Mouse (Mus musculus) adrenal gland, postnatal 36 days (tissue): ENCODE data around the gene Olfr30. TPM values are rescaled to one million over a fixed set of nuclear protein-coding genes. Genes with fewer than 3 reads are reported as not detected.
"Not testable (repeated sequence)": the region's sequence is repeated elsewhere in the genome, so short reads cannot be mapped to it uniquely, and the experiment has no call there.

Source experiments
- DNase-seq, 2 experiments: peaks; one replicate each; pipeline ENCODE4 v3.0.0; 2021; ENCODE audit warnings: mixed read lengths in 1 of 2
- long read RNA-seq, 2 experiments: library from polyadenylated mRNA; stranded (forward); transcript quantifications; one replicate each; pipeline ENCODE4 v2.0.0; 2021; ENCODE audit warnings: borderline sequencing depth in 2 of 2
- total RNA-seq, 2 experiments: library from RNA; stranded (reverse); gene quantifications; 2 replicates each; pipeline ENCODE4 v1.2.3; 2021

Gene Olfr30
- total RNA-seq, result not detected
- long read RNA-seq, experiment 1, result 0 reads
- long read RNA-seq, experiment 2, result 0 reads

DNA sequence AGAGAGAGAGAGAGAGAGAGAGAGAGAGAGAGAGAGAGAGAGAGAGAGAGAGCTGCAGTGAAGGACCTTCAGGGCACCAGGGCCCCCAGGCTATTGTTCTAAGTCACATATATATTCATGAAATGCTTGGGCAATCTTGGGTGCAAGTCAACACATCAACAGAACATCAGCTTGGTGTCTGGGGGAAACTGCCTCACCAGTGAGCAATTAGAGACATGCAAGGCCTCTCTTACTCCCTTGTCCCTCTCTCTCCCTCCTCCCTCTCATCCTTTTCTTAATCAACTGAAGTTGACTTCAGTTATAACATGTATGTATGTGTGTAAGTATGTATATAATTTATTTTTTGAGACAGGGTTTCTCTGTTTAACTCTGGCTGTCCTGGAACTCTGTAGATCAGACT is at the start of gene Olfr30:
Gene Olfr30, minus strand, starts transcription at position 101 of the 400 bp plus-strand sequence.
- DNase-seq, result no peak

DNA sequence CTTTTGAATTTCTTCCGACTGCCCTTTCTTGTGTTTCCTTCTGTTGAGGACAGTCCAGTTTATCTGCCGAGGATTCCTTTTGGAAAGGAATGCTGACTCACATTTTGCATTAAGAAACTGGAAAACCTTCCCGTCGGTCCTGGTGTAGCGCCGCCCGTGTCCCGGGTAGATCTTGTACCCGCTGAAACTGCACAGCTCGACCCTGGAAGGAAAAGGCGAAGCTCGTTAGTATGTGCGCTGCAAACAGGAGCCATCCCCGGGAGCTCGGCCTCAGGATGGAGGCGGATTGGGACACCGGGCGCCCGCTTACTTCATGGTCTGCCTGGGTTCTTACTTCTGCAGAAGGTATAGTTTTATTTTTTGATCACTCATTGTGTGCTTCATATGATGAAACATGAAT is 47.0 kb upstream of the Olfr30 start:
- not testable (repeated sequence) for DNase-seq

DNA sequence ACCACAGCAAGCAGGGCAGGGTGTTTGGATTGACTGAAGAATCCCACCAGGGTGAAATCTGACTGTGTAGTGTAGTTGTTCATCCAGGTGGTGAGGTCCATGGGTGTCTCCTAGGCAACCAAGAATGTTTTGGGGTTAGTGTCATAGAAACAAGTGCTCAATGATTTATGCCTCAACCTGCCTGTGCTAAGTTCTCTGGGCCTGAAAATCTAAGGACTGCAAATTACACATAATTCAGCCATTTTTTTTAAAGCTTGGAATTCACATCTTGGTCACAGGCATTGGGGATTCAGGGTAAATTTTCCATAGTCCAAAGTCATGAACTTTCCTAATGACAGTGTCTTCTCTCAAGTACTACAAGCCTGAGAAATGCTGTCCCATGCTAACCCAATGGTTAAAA is 40.4 kb upstream of the Olfr30 start, which contains the start of gene Olfr331:
Gene Olfr331, minus strand, starts transcription at position 101 of the 400 bp plus-strand sequence.
- DNase-seq, result not testable (repeated sequence)

DNA sequence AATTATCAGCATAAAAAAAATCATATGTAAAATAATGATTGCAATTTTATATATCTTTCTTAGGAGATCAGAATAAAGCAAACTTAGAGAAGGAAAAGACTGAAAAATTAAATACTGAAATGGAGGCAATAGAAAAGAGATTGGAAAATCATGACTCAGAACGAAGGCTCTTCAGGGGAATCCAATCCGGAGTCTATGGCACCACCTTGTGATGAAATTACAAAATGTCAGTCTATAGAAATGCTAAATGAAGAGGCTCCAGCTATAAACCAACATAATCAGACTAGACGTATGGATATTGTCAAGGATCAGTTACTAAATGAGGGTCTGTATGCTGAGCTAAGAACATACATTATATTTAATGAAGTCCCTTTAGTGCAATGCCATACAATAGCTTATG is 37.2 kb upstream of the Olfr30 start:
- DNase-seq, result no peak

- DNase-seq, result no peak
Measured at GRCm38 (mm10) chr11:58498761-58499160, 36.7 kb upstream of the Olfr30 start.

- DNase-seq, result no peak
Measured at GRCm38 (mm10) chr11:58492455-58492854, 30.4 kb upstream of the Olfr30 start, which contains the start of gene Olfr332. Gene Olfr332, minus strand, starts transcription at chr11:58492555.

GRCm38 (mm10) chr11:58453592-58453991 is 8.5 kb downstream of the Olfr30 start:
- no peak for DNase-seq

GRCm38 (mm10) chr11:58452759-58453158 is 9.3 kb downstream of the Olfr30 start, which contains the start of gene Lypd9:
Gene Lypd9, minus strand, starts transcription at chr11:58452923.
- no peak for DNase-seq

DNA sequence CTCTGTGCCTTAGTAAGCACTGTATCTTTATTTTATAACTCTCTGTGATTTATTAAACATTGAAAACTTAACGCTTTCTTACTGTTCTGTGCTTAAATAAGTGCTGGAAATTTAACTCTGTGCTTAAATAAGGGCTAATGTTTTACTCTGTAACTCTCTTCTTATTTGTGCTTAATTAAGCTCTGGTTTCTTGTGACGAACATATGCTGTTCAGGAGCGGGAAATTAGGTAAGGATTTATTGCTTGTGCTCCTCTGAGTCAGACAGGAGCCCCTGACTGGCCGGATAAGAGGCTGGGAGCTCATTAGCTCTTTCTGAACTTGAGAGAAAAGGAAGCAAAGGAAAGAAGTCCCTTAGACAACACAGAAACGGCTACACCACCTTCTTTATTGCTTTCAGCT is 24.2 kb downstream of the Olfr30 start:
- DNase-seq, result no peak

- DNase-seq, result no peak
Measured at GRCm38 (mm10) chr11:58432259-58432658, 29.8 kb downstream of the Olfr30 start, which contains the start of gene Gm12253. Gene Gm12253, plus strand, starts transcription at chr11:58432559.

GRCm38 (mm10) chr11:58420815-58421214 is 41.3 kb downstream of the Olfr30 start, which contains the start of gene 1810065E05Rik:
Gene 1810065E05Rik, plus strand, starts transcription at chr11:58421111.
- DNase-seq, result no peak

- no peak for DNase-seq
Measured at GRCm38 (mm10) chr11:58418336-58418735, 43.7 kb downstream of the Olfr30 start.

DNA sequence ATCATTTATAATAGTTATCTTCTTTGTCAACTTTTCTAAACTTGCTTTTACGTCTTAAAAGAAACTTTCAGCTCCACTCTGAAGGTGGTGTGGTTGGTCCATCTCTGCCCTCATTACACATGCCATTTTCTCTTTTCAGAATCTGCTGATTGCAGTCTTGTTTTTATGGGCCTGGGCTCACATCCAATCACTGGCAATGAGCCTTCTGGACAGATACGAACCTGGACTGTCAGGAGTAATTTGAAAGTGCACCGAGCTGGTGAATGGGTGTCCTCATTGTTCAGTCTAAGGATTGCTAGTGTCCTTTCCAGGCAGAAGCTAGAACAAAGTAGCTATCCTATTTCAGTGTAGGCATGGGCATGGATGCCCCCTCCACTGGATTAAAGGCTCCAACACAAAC is 54.0 kb downstream of the Olfr30 start:
- DNase-seq, result no peak

Other genes with a start within 250 kb of the Olfr30 start
- gene 4930438A08Rik, start 187.5 kb downstream of the Olfr30 start, total RNA-seq, result not detected
- gene Zfp692, start 155.2 kb downstream of the Olfr30 start, total RNA-seq, result 10 to 100 TPM in 1 of 2 experiments, 1 to 10 TPM in 1; 7.7 to 10.9 TPM
- gene Zfp672, start 131.9 kb downstream of the Olfr30 start, total RNA-seq, result 10 to 100 TPM; 44.9 to 48.9 TPM
- gene Sh3bp5l, start 131.5 kb downstream of the Olfr30 start, total RNA-seq, result 10 to 100 TPM; 36.7 to 51.5 TPM
- gene Lypd8, start 83.2 kb downstream of the Olfr30 start, total RNA-seq, result not detected
- not detected for gene 1810065E05Rik, start 41.2 kb downstream of the Olfr30 start, total RNA-seq
- not detected for gene Gm12253, start 29.7 kb downstream of the Olfr30 start, total RNA-seq
- gene Lypd9, start 9.3 kb downstream of the Olfr30 start, total RNA-seq, result not detected
- gene Olfr332, start 30.3 kb upstream of the Olfr30 start, total RNA-seq, result not detected
- not detected for gene Olfr331, start 40.3 kb upstream of the Olfr30 start, total RNA-seq
- under 1 TPM in 1 of 2 experiments, not detected in 1; 0.33 TPM for gene Olfr330, start 72.6 kb upstream of the Olfr30 start, total RNA-seq
- gene Olfr329-ps, start 84.2 kb upstream of the Olfr30 start, total RNA-seq, result 1 to 10 TPM in 1 of 2 experiments, not detected in 1; 1.2 TPM
- gene Olfr328, start 93.4 kb upstream of the Olfr30 start, total RNA-seq, result under 1 TPM; 0.17 to 0.26 TPM
- not detected for gene Olfr224, start 108.3 kb upstream of the Olfr30 start, total RNA-seq
- gene Olfr325, start 115.5 kb upstream of the Olfr30 start, total RNA-seq, result not detected
- not detected for gene Olfr324, start 132.8 kb upstream of the Olfr30 start, total RNA-seq
- not detected for gene 2210407C18Rik, start 153.8 kb upstream of the Olfr30 start, total RNA-seq
- gene Olfr323, start 168.2 kb upstream of the Olfr30 start, total RNA-seq, result not detected
- not detected for gene Trim58, start 178.2 kb upstream of the Olfr30 start, total RNA-seq
- gene Olfr322, start 196.5 kb upstream of the Olfr30 start, total RNA-seq, result not detected
- not detected for gene Olfr320, start 218.8 kb upstream of the Olfr30 start, total RNA-seq
- not detected for gene Olfr319, start 236.9 kb upstream of the Olfr30 start, total RNA-seq